Mouse (Mus musculus): Measurements from ENCODE around the gene Tmigd1. TPM values are rescaled to one million over a fixed set of nuclear protein-coding genes. Genes with fewer than 3 reads are reported as not detected.
"Not testable (repeated sequence)": the region's sequence is repeated elsewhere in the genome, so short reads cannot be mapped to it uniquely, and the experiment has no call there.

Gene Tmigd1
- total and polyA plus RNA-seq, 3 experiments: not detected

GRCm38 (mm10) chr11:76924759-76925236 lies 22.8 kb downstream of the Tmigd1 start, which contains the start of gene Blmh:
Gene Blmh (plus strand): TSS chr11:76924809.
- dilution Hi-C loops (cut with MboI; ENCODE audit: extremely low pct_ligation_motif_present, extremely low pct_unique_long_range_greater_than_20kb, low sequenced_read_pairs): no loop called here

GRCm38 (mm10) chr11:76928586-76928985 lies 26.6 kb downstream of the Tmigd1 start:
- H3K4me2 ChIP-seq (ENCODE audit: insufficient read depth, low read depth, poor library complexity, severe bottlenecking); in situ Hi-C loops (cut with MboI; ENCODE audit: low pct_ligation_motif_present, low pct_unique_long_range_greater_than_20kb, low sequenced_read_pairs); dilution Hi-C loops (cut with MboI; ENCODE audit: extremely low pct_ligation_motif_present, extremely low pct_unique_long_range_greater_than_20kb, low sequenced_read_pairs); H3K4me1 ChIP-seq (ENCODE audit: control insufficient read depth in 1 of 2, insufficient read depth in 2 of 2); H3K36me3 ChIP-seq (replicated peaks in 1 of 2; ENCODE audit: control insufficient read depth in 1 of 2, insufficient read depth in 1 of 2, low read length in 1 of 2); H3K27me3 ChIP-seq (replicated peaks); H3K4me3 ChIP-seq (replicated peaks in 1 of 3; ENCODE audit: low read depth in 2 of 3, low read length in 2 of 3, poor library complexity in 1 of 3); DNase-seq (ENCODE audit: extremely low read depth); H3K9ac ChIP-seq (ENCODE audit: insufficient read depth, low read depth); H3K79me2 ChIP-seq (replicated peaks; ENCODE audit: control insufficient read depth, extremely low read depth, insufficient read depth, poor library complexity, severe bottlenecking); H3K9me3 ChIP-seq (replicated peaks; ENCODE audit: low read length); H3K27ac ChIP-seq (ENCODE audit: insufficient read depth, low read depth): not testable (repeated sequence)

More at GRCm38 (mm10) chr11:76924759-76925236, 22.8 kb downstream of the Tmigd1 start, which contains the start of gene Blmh:
- Histone ChIP-seq H3K4me3 (replicated peaks in 1 of 3; ENCODE audit: low read depth in 2 of 3, low read length in 2 of 3, poor library complexity in 1 of 3) (no peak within 1 kb of the TSS), H3K36me3 (replicated peaks in 1 of 2; ENCODE audit: control insufficient read depth in 1 of 2, insufficient read depth in 1 of 2, low read length in 1 of 2) (no peaks in the 10 kb centered on the region), H3K4me1 (ENCODE audit: control insufficient read depth in 1 of 2, insufficient read depth in 2 of 2) (peaks cover 3 to 17% of the 10 kb centered on the region in 2 experiments), H3K9ac (ENCODE audit: insufficient read depth, low read depth) (no peak within 1 kb of the TSS), H3K9me3 (replicated peaks; ENCODE audit: low read length) (no peaks in the 10 kb centered on the region), H3K27ac (ENCODE audit: insufficient read depth, low read depth) (no peak within 1 kb of the TSS), H3K79me2 (replicated peaks; ENCODE audit: control insufficient read depth, extremely low read depth, insufficient read depth, poor library complexity, severe bottlenecking) (no peaks in the 10 kb centered on the region), H3K4me2 (ENCODE audit: insufficient read depth, low read depth, poor library complexity, severe bottlenecking) (no peak within 1 kb of the TSS), H3K27me3 (replicated peaks) (no peaks in the 10 kb centered on the region)
- DNase-seq (ENCODE audit: extremely low read depth): no peak
- in situ Hi-C loops (cut with MboI; ENCODE audit: low pct_ligation_motif_present, low pct_unique_long_range_greater_than_20kb, low sequenced_read_pairs): no loop called here
- TF ChIP-seq PAX5 (IDR thresholded peaks at IDR 0.05; ENCODE audit: low read length): no peak

- in situ Hi-C loops (cut with MboI; ENCODE audit: low pct_ligation_motif_present, low pct_unique_long_range_greater_than_20kb, low sequenced_read_pairs): no loop called here
- H3K4me3 ChIP-seq (replicated peaks in 1 of 3; ENCODE audit: low read depth in 2 of 3, low read length in 2 of 3, poor library complexity in 1 of 3): no peak overlapping the region
- H3K27me3 ChIP-seq (replicated peaks): no peaks in the 10 kb centered on the region
- H3K79me2 ChIP-seq (replicated peaks; ENCODE audit: control insufficient read depth, extremely low read depth, insufficient read depth, poor library complexity, severe bottlenecking): no peaks in the 10 kb centered on the region
- dilution Hi-C loops (cut with MboI; ENCODE audit: extremely low pct_ligation_motif_present, extremely low pct_unique_long_range_greater_than_20kb, low sequenced_read_pairs): no loop called here
- no peak overlapping the region for H3K9ac ChIP-seq (ENCODE audit: insufficient read depth, low read depth)
- peak; percentile 23 for DNase-seq (ENCODE audit: extremely low read depth)
- H3K36me3 ChIP-seq (replicated peaks in 1 of 2; ENCODE audit: control insufficient read depth in 1 of 2, insufficient read depth in 1 of 2, low read length in 1 of 2): no peaks in the 10 kb centered on the region
- no peak overlapping the region for H3K27ac ChIP-seq (ENCODE audit: insufficient read depth, low read depth)
- TF ChIP-seq CHD2 (IDR thresholded peaks at IDR 0.05; ENCODE audit: low read length) (no peak), RAD21 (IDR thresholded peaks at IDR 0.05; ENCODE audit: low read depth, low read length) (peak; percentile 14), SMC3 (IDR thresholded peaks at IDR 0.05; ENCODE audit: low read depth, low read length) (peak; percentile 5; the same call in 1 of the 2 replicates), MXI1 (IDR thresholded peaks at IDR 0.05; ENCODE audit: low read depth, low read length) (no peak)
- peaks cover 5% of the 10 kb centered on the region for H3K9me3 ChIP-seq (replicated peaks; ENCODE audit: low read length)
- H3K4me2 ChIP-seq (ENCODE audit: insufficient read depth, low read depth, poor library complexity, severe bottlenecking): no peak overlapping the region
- H3K4me1 ChIP-seq (ENCODE audit: control insufficient read depth in 1 of 2, insufficient read depth in 2 of 2): no peaks in the 10 kb centered on the region
Measured at GRCm38 (mm10) chr11:76933209-76933608, 31.2 kb downstream of the Tmigd1 start.

- Histone ChIP-seq H3K27me3 (replicated peaks) (no peaks in the 10 kb centered on the region), H3K27ac (ENCODE audit: insufficient read depth, low read depth) (no peak overlapping the region), H3K36me3 (replicated peaks in 1 of 2; ENCODE audit: control insufficient read depth in 1 of 2, insufficient read depth in 1 of 2, low read length in 1 of 2) (no peaks in the 10 kb centered on the region), H3K4me1 (ENCODE audit: control insufficient read depth in 1 of 2, insufficient read depth in 2 of 2) (peaks cover 0 to 5% of the 10 kb centered on the region in 2 experiments; a peak in 1 of 4 replicates), H3K79me2 (replicated peaks; ENCODE audit: control insufficient read depth, extremely low read depth, insufficient read depth, poor library complexity, severe bottlenecking) (no peaks in the 10 kb centered on the region), H3K4me2 (ENCODE audit: insufficient read depth, low read depth, poor library complexity, severe bottlenecking) (no peak overlapping the region), H3K9ac (ENCODE audit: insufficient read depth, low read depth) (no peak overlapping the region), H3K9me3 (replicated peaks; ENCODE audit: low read length) (peaks cover 5% of the 10 kb centered on the region), H3K4me3 (replicated peaks in 1 of 3; ENCODE audit: low read depth in 2 of 3, low read length in 2 of 3, poor library complexity in 1 of 3) (no peak overlapping the region)
- dilution Hi-C loops (cut with MboI; ENCODE audit: extremely low pct_ligation_motif_present, extremely low pct_unique_long_range_greater_than_20kb, low sequenced_read_pairs) (no loop called here), in situ Hi-C loops (cut with MboI; ENCODE audit: low pct_ligation_motif_present, low pct_unique_long_range_greater_than_20kb, low sequenced_read_pairs) (no loop called here)
- no peak for DNase-seq (ENCODE audit: extremely low read depth)
- TF ChIP-seq CTCF (conservative IDR thresholded peaks at IDR 0.05 in 1 of 2, IDR thresholded peaks at IDR 0.05 in 1 of 2; ENCODE audit: low read depth in 2 of 2, low read length in 2 of 2): peak in 1 of 2 experiments; percentile 53; a peak in 2 of 4 replicates
- TF ChIP-seq POLR2A (IDR thresholded peaks at IDR 0.05; ENCODE audit: low read depth, low read length): no peak
- TF ChIP-seq USF2 (conservative IDR thresholded peaks at IDR 0.05; ENCODE audit: low read depth, low read length): no peak
- TF ChIP-seq IRF4 (IDR thresholded peaks at IDR 0.05; ENCODE audit: low read depth, low read length): no peak
- TF ChIP-seq SMC3 (IDR thresholded peaks at IDR 0.05; ENCODE audit: low read depth, low read length): peak; percentile 45
- peak; percentile 57 for TF ChIP-seq RAD21 (IDR thresholded peaks at IDR 0.05; ENCODE audit: low read depth, low read length)
Measured at GRCm38 (mm10) chr11:76936578-76936977, 34.6 kb downstream of the Tmigd1 start.

Data from CH12.LX (cell line).